Mouse (Mus musculus) kidney, embryonic 14.5 days (tissue): ENCODE results near the gene Dzank1. TPM values are rescaled to one million over a fixed set of nuclear protein-coding genes. Genes with fewer than 3 reads are reported as not detected.
A peak's percentile ranks its signal among the peaks of the same experiment; 100 is the strongest.

Source experiments
- ATAC-seq: fragments of 200-750 bp; cut with Nextera tagmentation; 2 replicates; pipeline ENCODE4 v1.8.0; 2017; ENCODE audit warnings: moderate number of reproducible peaks, mild to moderate bottlenecking, moderate TSS enrichment, moderate library complexity; ENCODE audit not compliant: low FRiP score, low TSS enrichment
- H3K27ac ChIP-seq: fragments of 300-500 bp; sonication (generic); 2 replicates; pipeline ENCODE4 v1.5.1; 2014; ENCODE audit warnings: low read depth, mild to moderate bottlenecking, low read length, moderate library complexity, mixed read lengths
- H3K27me3 ChIP-seq: fragments of 300-500 bp; sonication (generic); 2 replicates; pipeline ENCODE4 v1.6.1; 2014; ENCODE audit warnings: mild to moderate bottlenecking, low read length; ENCODE audit not compliant: control insufficient read depth, insufficient read depth
- H3K36me3 ChIP-seq: fragments of 300-500 bp; sonication (generic); 2 replicates; pipeline ENCODE4 v1.6.1; 2014; ENCODE audit warnings: low read length, mixed read lengths; ENCODE audit not compliant: control insufficient read depth, insufficient read depth
- H3K4me1 ChIP-seq: fragments of 300-500 bp; sonication (generic); 2 replicates; pipeline ENCODE4 v1.6.1; 2014; ENCODE audit warnings: low read length, mixed read lengths; ENCODE audit not compliant: control insufficient read depth, insufficient read depth
- H3K4me2 ChIP-seq: fragments of 300-500 bp; sonication (generic); replicated peaks from 2 replicates; pipeline ENCODE4 v1.6.1; 2014; ENCODE audit warnings: low read depth, mild to moderate bottlenecking, low read length
- H3K4me3 ChIP-seq: fragments of 300-500 bp; sonication (generic); 2 replicates; pipeline ENCODE4 v1.5.1; 2014; ENCODE audit warnings: mild to moderate bottlenecking, low read length
- H3K9ac ChIP-seq: fragments of 300-500 bp; sonication (generic); 2 replicates; pipeline ENCODE4 v1.6.1; 2014; ENCODE audit warnings: low read depth, mild to moderate bottlenecking, low read length, moderate library complexity
- H3K9me3 ChIP-seq: fragments of 300-500 bp; sonication (generic); 2 replicates; pipeline ENCODE4 v1.6.1; 2016; ENCODE audit warnings: low read length; ENCODE audit not compliant: control insufficient read depth
- WGBS: fragments of 180-500 bp; shearing (Covaris S2); extraction: QIAGEN DNeasy Blood & Tissue Kit; methylation state at CpG from one replicate; pipeline ENCODE4 v1.1.7; 2014; 5-methylcytosine and 5-hydroxymethylcytosine counted together
- polyA plus RNA-seq: library from polyadenylated mRNA; unstranded; fragments of >200 nt; fragmentation: Nextera tagmentation; extraction: Ambion mirVana; gene quantifications from 2 replicates; pipeline ENCODE4 v1.2.1, GENCODE M21; 2014

The Dzank1 gene
- polyA plus RNA-seq, 1 experiment from 2014 or later: 2.2 TPM

DNA sequence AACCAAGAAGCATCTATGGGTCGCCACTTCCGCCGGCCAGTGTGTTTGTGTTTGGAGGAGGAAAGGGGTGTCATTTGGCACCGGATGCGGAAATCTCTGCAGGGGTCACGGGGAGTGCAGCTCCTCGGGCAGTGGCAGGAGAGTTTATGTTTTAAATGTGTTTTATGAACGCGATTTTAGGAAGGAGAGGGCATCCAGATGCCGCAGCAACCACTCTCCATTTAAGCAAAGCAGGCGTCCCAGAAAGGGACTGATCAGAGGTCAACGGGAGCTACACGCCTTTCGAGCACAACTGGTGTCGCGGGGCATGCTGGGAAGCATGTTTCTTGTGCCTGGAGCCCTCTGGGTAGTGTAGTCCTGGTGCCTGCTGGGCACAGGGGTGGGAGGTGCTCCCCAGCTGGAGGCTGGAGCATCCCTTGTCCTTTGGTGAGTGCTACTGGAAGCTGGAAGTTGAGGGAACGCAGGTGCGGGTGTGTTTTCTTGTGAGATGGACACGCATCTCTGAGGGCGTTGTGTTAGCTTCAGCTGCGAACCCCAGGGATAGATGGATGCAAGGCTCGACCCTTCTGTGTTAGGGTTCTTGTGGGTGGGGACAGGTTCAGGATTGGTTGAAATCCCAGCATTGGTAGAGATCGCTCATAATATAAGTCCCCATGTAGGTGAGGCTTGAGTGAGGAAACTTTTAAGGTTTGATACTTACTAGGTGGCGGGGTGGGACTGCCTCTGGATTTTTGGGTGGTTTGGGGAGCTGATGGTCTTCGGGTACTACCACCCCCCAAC is 68.0 kb downstream of the Dzank1 start:
- Histone ChIP-seq H3K4me3 (peak overlapping the region; percentile 45), H3K9me3 (no peaks in the 10 kb centered on the region), H3K9ac (peak overlapping the region; percentile 49), H3K27ac (peak overlapping the region; percentile 73; the same call in 1 of the 2 replicates), H3K27me3 (no peaks in the 10 kb centered on the region), H3K4me1 (no peaks in the 10 kb centered on the region), H3K4me2 (peak overlapping the region; percentile 59), H3K36me3 (no peaks in the 10 kb centered on the region)
- 7% methylated on average over 25 of the region's 25 CpGs for WGBS
- ATAC-seq: peak; percentile 99

DNA sequence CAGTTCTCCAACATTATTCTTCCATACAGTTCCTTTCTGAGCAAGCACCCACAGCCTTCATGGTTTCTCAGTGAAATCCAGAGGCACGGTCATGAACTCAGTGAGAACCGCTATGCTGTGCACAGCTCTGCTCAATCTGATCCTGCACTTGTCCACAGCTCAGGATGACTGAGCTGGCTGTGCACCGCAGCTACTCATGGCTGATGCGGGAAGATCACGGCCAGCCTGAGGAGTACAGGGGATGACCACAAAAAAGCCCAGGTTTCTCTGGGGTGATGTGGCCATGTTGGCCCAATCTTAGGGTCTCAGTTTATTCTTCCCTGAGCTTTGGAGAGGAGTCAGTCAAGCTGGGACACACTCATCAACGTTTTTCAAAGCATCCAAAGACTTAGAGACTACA is 68.9 kb downstream of the Dzank1 start:
- Histone ChIP-seq H3K4me3 (peak overlapping the region; percentile 45; the same call in 1 of the 2 replicates), H3K9me3 (no peaks in the 10 kb centered on the region), H3K27me3 (no peaks in the 10 kb centered on the region), H3K27ac (no peak overlapping the region), H3K36me3 (no peaks in the 10 kb centered on the region), H3K9ac (no peak overlapping the region), H3K4me2 (peak overlapping the region; percentile 59), H3K4me1 (no peaks in the 10 kb centered on the region)
- ATAC-seq: 0 out of 2 replicates have a peak, but pooled peaks have one; percentile 34
- WGBS: 70% methylated on average over 6 of the region's 6 CpGs

- H3K27me3 ChIP-seq: no peaks in the 10 kb centered on the region
- no peaks in the 10 kb centered on the region for H3K4me1 ChIP-seq
- H3K27ac ChIP-seq: no peak overlapping the region
- WGBS: 10% methylated on average over 8 of the region's 8 CpGs
- ATAC-seq: peak; percentile 79
- no peaks in the 10 kb centered on the region for H3K36me3 ChIP-seq
- H3K4me2 ChIP-seq: no peak overlapping the region
- H3K4me3 ChIP-seq: no peak overlapping the region
- H3K9ac ChIP-seq: no peak overlapping the region
- H3K9me3 ChIP-seq: no peaks in the 10 kb centered on the region
These were observed 74.7 kb downstream of the Dzank1 start for GRCm38 (mm10) chr2:144452364-144453008.

- Histone ChIP-seq H3K9ac (no peak overlapping the region), H3K4me1 (no peaks in the 10 kb centered on the region), H3K4me3 (no peak overlapping the region), H3K36me3 (no peaks in the 10 kb centered on the region), H3K27ac (no peak overlapping the region), H3K9me3 (no peaks in the 10 kb centered on the region), H3K27me3 (no peaks in the 10 kb centered on the region), H3K4me2 (no peak overlapping the region)
- no peak for ATAC-seq
- 81% methylated on average over 2 of the region's 2 CpGs for WGBS
These were observed 76.8 kb downstream of the Dzank1 start for GRCm38 (mm10) chr2:144450378-144450777.

GRCm38 (mm10) chr2:144446360-144446999 is 80.7 kb downstream of the Dzank1 start:
- Histone ChIP-seq H3K36me3 (no peaks in the 10 kb centered on the region), H3K4me2 (no peak overlapping the region), H3K4me3 (no peak overlapping the region), H3K9ac (no peak overlapping the region), H3K27ac (no peak overlapping the region), H3K9me3 (no peaks in the 10 kb centered on the region), H3K4me1 (no peaks in the 10 kb centered on the region), H3K27me3 (no peaks in the 10 kb centered on the region)
- 87% methylated on average over 7 of the region's 7 CpGs for WGBS
- no peak for ATAC-seq

DNA sequence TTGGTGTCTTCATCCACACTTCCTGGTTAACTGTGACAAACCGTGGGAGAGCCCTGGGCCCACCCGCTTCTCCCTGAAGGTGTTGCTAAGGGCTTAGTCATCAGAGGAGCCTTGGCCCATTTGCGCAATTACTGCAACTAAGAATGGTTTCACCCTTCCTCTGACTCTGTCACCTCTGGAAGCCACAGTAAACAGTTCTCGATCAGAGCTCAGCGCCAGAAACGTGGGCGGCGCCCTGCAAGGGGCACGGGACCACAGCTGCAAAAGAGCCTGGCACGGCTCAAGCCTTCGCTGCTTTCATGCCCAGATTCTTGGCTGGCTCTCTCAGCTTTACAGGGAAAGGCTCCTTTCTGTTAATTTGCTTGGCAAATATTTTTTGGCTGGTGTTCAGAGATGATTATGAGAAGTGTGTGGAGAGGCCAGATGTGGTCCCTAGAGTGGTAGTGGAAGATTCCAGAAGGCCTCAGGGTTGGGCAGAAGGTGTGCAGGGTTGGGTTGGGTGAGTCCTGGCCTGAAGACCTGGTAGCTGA is 85.8 kb downstream of the Dzank1 start:
- Histone ChIP-seq H3K9ac (no peak overlapping the region), H3K27ac (no peak overlapping the region), H3K4me3 (no peak overlapping the region), H3K4me1 (no peaks in the 10 kb centered on the region), H3K9me3 (no peaks in the 10 kb centered on the region), H3K27me3 (no peaks in the 10 kb centered on the region), H3K4me2 (no peak overlapping the region), H3K36me3 (no peaks in the 10 kb centered on the region)
- WGBS: 66% methylated on average over 11 of the region's 11 CpGs
- no peak for ATAC-seq

- no peaks in the 10 kb centered on the region for H3K9me3 ChIP-seq
- WGBS: 80% methylated on average over 3 of the region's 3 CpGs
- no peaks in the 10 kb centered on the region for H3K27me3 ChIP-seq
- ATAC-seq: no peak
- no peak overlapping the region for H3K27ac ChIP-seq
- no peak overlapping the region for H3K4me2 ChIP-seq
- no peak overlapping the region for H3K9ac ChIP-seq
- no peaks in the 10 kb centered on the region for H3K4me1 ChIP-seq
- H3K36me3 ChIP-seq: no peaks in the 10 kb centered on the region
- H3K4me3 ChIP-seq: no peak overlapping the region
These were observed 88.0 kb downstream of the Dzank1 start for GRCm38 (mm10) chr2:144439191-144439700.

DNA sequence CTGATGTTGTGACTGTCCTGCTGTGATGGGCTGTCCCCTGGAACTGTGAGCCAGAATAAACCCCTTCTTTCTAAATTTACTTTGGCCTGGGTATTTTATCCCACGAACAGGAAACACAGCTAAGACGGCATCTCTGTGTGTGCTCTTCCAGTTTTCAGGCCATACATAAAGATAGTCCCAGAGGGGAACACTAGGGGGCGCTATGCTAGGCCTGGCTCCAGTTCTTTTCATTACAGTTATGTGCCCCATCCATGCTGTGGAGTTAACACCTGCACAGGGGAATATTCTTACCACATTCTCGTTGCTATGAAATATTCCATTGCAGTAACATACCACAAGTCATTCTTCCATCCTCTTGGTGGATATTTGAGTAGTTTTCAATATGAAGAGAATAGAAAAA is 88.8 kb downstream of the Dzank1 start:
- Histone ChIP-seq H3K4me2 (no peak overlapping the region), H3K9me3 (no peaks in the 10 kb centered on the region), H3K4me1 (no peaks in the 10 kb centered on the region), H3K9ac (no peak overlapping the region), H3K27me3 (no peaks in the 10 kb centered on the region), H3K4me3 (no peak overlapping the region), H3K36me3 (no peaks in the 10 kb centered on the region), H3K27ac (no peak overlapping the region)
- no peak for ATAC-seq
- 60% methylated on average over 4 of the region's 4 CpGs for WGBS
